ENCODE assay signal across 8 mouse cellular contexts in genomic region chr3:51739049-51739834, GRCm38 (mm10).
A peak's percentile ranks its signal among the peaks of the same experiment; 100 is the strongest.
DNase-seq lines count a peak whose midpoint lies in the region; ATAC-seq and TF ChIP-seq lines count a peak whose summit lies in the region.
"Had no signal": no experiment of that assay in that cellular context is flagged by ENCODE, and none has a peak within 500 bp of the region (broad histone marks: within the 10 kb centered on the region; RNA-seq: fewer than 3 reads in every experiment).

No protein-coding gene starts in this region.

- H3K9me3 ChIP-seq in G1E (replicated peaks) = no peaks in the 10 kb centered on the region
- H3K9me3 ChIP-seq in forebrain, embryonic 13.5 days (replicated peaks) = no peaks in the 10 kb centered on the region
- H3K9me3 ChIP-seq: embryonic facial prominence, embryonic 15.5 days had no signal

- WGBS in forebrain, embryonic 13.5 days = 6% methylated on average over 12 of the region's 12 CpGs

- peak overlapping the region; percentile 32 for H3K4me2 ChIP-seq in forebrain, embryonic 13.5 days
- H3K4me2 ChIP-seq: embryonic facial prominence, embryonic 15.5 days had no signal

- H3K27ac ChIP-seq in forebrain, embryonic 13.5 days = peak overlapping the region; percentile 79
- H3K27ac ChIP-seq: embryonic facial prominence, embryonic 15.5 days had no signal

- intact Hi-C loops in gastrocnemius, postnatal 36 days (cut with DNase I) = no loop called here

- peaks cover 14% of the 10 kb centered on the region for H3K4me1 ChIP-seq in G1E (ENCODE audit: insufficient read depth, low read depth, low read length)
- H3K4me1 ChIP-seq in forebrain, embryonic 13.5 days = peaks cover 22% of the 10 kb centered on the region

- peak overlapping the region; percentile 43; the same call in 1 of the 2 replicates for H3K9ac ChIP-seq in forebrain, embryonic 13.5 days
- H3K9ac ChIP-seq: embryonic facial prominence, embryonic 15.5 days had no signal

- H3K36me3 ChIP-seq in G1E (replicated peaks) = no peaks in the 10 kb centered on the region
- no peaks in the 10 kb centered on the region for H3K36me3 ChIP-seq in forebrain, embryonic 13.5 days (ENCODE audit: poor library complexity, severe bottlenecking)
- H3K36me3 ChIP-seq: embryonic facial prominence, embryonic 15.5 days had no signal

- no peak overlapping the region for H3K4me3 ChIP-seq in G1E (ENCODE audit: low read depth, low read length)
- H3K4me3 ChIP-seq in forebrain, embryonic 13.5 days = no peak overlapping the region
- H3K4me3 ChIP-seq: embryonic facial prominence, embryonic 15.5 days had no signal

- peak; percentile 54; the same call in 1 of the 2 replicates for ATAC-seq in G1E (ENCODE audit: extremely low read depth, insufficient number of reproducible peaks, low FRiP score, poor library complexity, severe bottlenecking)
- ATAC-seq in forebrain, embryonic 13.5 days = peak; percentile 86; the same call in 1 of the 2 replicates
- ATAC-seq in megakaryocyte progenitor cell, adult 5-6 weeks (replicated peaks; ENCODE audit: poor library complexity) = peak; percentile 88

- no peak for TF ChIP-seq CTCF in G1E (IDR thresholded peaks at IDR 0.05; ENCODE audit: low read depth, low read length)

- DNase-seq in 3T3-L1 (ENCODE audit: low read depth, low spot score) (peak; percentile 37), G1E (ENCODE audit: low spot score) (peak; percentile 63)
- peak; percentile 52 for DNase-seq in kidney, adult 9 months
- no peak for DNase-seq in gastrocnemius, postnatal 36 days
- DNase-seq in ovary, postnatal 10 days (ENCODE audit: low spot score) = no peak

- peaks cover 14% of the 10 kb centered on the region; the same call in 1 of the 2 replicates for H3K27me3 ChIP-seq in G1E (ENCODE audit: insufficient read depth, low read length)
- no peaks in the 10 kb centered on the region for H3K27me3 ChIP-seq in forebrain, embryonic 13.5 days
- H3K27me3 ChIP-seq: embryonic facial prominence, embryonic 15.5 days had no signal

Comparison
In these comparisons a context has a peak if more than half of its experiments do, and no peak if none do; other contexts are left out.
1. DNase-seq: peak in 3T3-L1 (single experiment), G1E (single experiment) and kidney, adult 9 months (single experiment); none in gastrocnemius, postnatal 36 days (0 of 2) and ovary, postnatal 10 days (single experiment).
2. Peak in every context shown above with its lines, with median percentiles within 50 percentile points of each other: ATAC-seq.